Mouse (Mus musculus) liver, embryonic 14.5 days (tissue): ENCODE measurements around the gene Pcsk5.

ENCODE experiments used
- CTCF ChIP-seq: IDR thresholded peaks from 2 replicates; pipeline ENCODE4 v1.5.1; 2016; ENCODE audit warnings: antibody characterized with exemption, low read depth, control low read depth
- EP300 ChIP-seq: IDR thresholded peaks from 2 replicates; pipeline ENCODE4 v1.6.1; 2016; ENCODE audit warnings: antibody characterized with exemption, low read depth

GRCm38 (mm10) chr19:17774061-17774460, 63.4 kb downstream of the Pcsk5 start:
- no peak for TF ChIP-seq CTCF
- no peak for TF ChIP-seq EP300
